Mouse (Mus musculus) stomach, postnatal 0 days (tissue): ENCODE results near the gene Cdh23.

Experiments
- CTCF ChIP-seq: IDR thresholded peaks from 2 replicates; pipeline ENCODE4 v1.5.1; 2016; ENCODE audit warnings: antibody characterized with exemption, low read depth, mild to moderate bottlenecking, moderate library complexity
- EP300 ChIP-seq: optimal IDR thresholded peaks from 2 replicates; pipeline ENCODE3; 2016; ENCODE audit warnings: antibody characterized with exemption

- TF ChIP-seq CTCF (no peak), EP300 (no peak)
Measured at GRCm38 (mm10) chr10:60606661-60607060, 89.6 kb downstream of the Cdh23 start.
